Mouse (Mus musculus): ENCODE results near the gene Atp8a1. TPM values are rescaled to one million over a fixed set of nuclear protein-coding genes. Genes with fewer than 3 reads are reported as not detected.

The Atp8a1 gene
- total RNA-seq (2021): 11.8 and 16.8 TPM in 2 replicates
- long read RNA-seq, full-length matches to known transcripts: 5 of 9 reads
- long read RNA-seq, partial matches to known transcripts: 0 of 9 reads
- long read RNA-seq, other reads (novel, unspliced or antisense): 4 of 9 reads

GRCm38 (mm10) chr5:67847253-67848165 lies at the start of gene Atp8a1:
Atp8a1 (minus strand) TSS chr5:67847434.
- DNase-seq: peak; percentile 99

- DNase-seq: no peak
Measured at GRCm38 (mm10) chr5:67884422-67885210, 37.4 kb upstream of the Atp8a1 start.

- DNase-seq: no peak
Measured at GRCm38 (mm10) chr5:67883564-67884171, 36.4 kb upstream of the Atp8a1 start.

GRCm38 (mm10) chr5:67871414-67871813 lies 24.2 kb upstream of the Atp8a1 start:
- no peak for DNase-seq

GRCm38 (mm10) chr5:67866221-67866620 lies 19.0 kb upstream of the Atp8a1 start:
- DNase-seq: no peak

GRCm38 (mm10) chr5:67865670-67866069 lies 18.4 kb upstream of the Atp8a1 start:
- no peak for DNase-seq

GRCm38 (mm10) chr5:67864508-67865060 lies 17.4 kb upstream of the Atp8a1 start:
- no peak for DNase-seq

- DNase-seq: no peak
Measured at GRCm38 (mm10) chr5:67863950-67864391, 16.7 kb upstream of the Atp8a1 start.

- DNase-seq: no peak
Measured at GRCm38 (mm10) chr5:67854963-67855606, 7.9 kb upstream of the Atp8a1 start.

GRCm38 (mm10) chr5:67852860-67853259 lies 5.6 kb upstream of the Atp8a1 start:
- DNase-seq: no peak

- DNase-seq: no peak
Measured at GRCm38 (mm10) chr5:67849411-67849810, 2.2 kb upstream of the Atp8a1 start.

GRCm38 (mm10) chr5:67848511-67849014 lies 1.3 kb upstream of the Atp8a1 start:
- no peak for DNase-seq

- DNase-seq: peak; percentile 43
Measured at GRCm38 (mm10) chr5:67846361-67847224, 641 bp downstream of the Atp8a1 start.

GRCm38 (mm10) chr5:67845190-67845691 lies 2.0 kb downstream of the Atp8a1 start:
- DNase-seq: no peak

GRCm38 (mm10) chr5:67844070-67844469 lies 3.2 kb downstream of the Atp8a1 start:
- no peak for DNase-seq

- DNase-seq: no peak
Measured at GRCm38 (mm10) chr5:67842306-67842705, 4.9 kb downstream of the Atp8a1 start.

- DNase-seq: no peak
Measured at GRCm38 (mm10) chr5:67833841-67834240, 13.4 kb downstream of the Atp8a1 start.

- no peak for DNase-seq
Measured at GRCm38 (mm10) chr5:67831293-67832147, 15.7 kb downstream of the Atp8a1 start.

GRCm38 (mm10) chr5:67828356-67828755 lies 18.9 kb downstream of the Atp8a1 start:
- DNase-seq: no peak

Data from adrenal gland, postnatal 25 days (tissue).